Mouse (Mus musculus) bone marrow, adult 2 months (tissue): Measurements from ENCODE around the gene Itpr1. TPM values are rescaled to one million over a fixed set of nuclear protein-coding genes. Genes with fewer than 3 reads are reported as not detected.
A peak's percentile ranks its signal among the peaks of the same experiment; 100 is the strongest.

ENCODE experiments used
- H3K27ac ChIP-seq: fragments of 200-500 bp; 2 replicates; pipeline ENCODE4 v1.5.1; 2012; ENCODE audit warnings: low read depth, mild to moderate bottlenecking, control low read depth, inconsistent platforms, low read length; ENCODE audit not compliant: control insufficient read depth, poor library complexity, insufficient read depth
- H3K4me1 ChIP-seq: fragments of 200-500 bp; 2 replicates; pipeline ENCODE4 v1.6.1; 2011; ENCODE audit warnings: low read length; ENCODE audit not compliant: control insufficient read depth, insufficient read depth
- H3K4me3 ChIP-seq: fragments of 200-500 bp; replicated peaks from 2 replicates; pipeline ENCODE3; 2011; ENCODE audit warnings: mild to moderate bottlenecking, low read depth, low read length, control low read depth; ENCODE audit not compliant: control insufficient read depth
- CTCF ChIP-seq: fragments of 200-500 bp; IDR thresholded peaks from 2 replicates; pipeline ENCODE4 v1.5.1; 2011; ENCODE audit warnings: low read length, control low read depth; ENCODE audit not compliant: control insufficient read depth, insufficient read depth
- POLR2A ChIP-seq: fragments of 200-500 bp; IDR thresholded peaks from 2 replicates; pipeline ENCODE4 v1.6.1; 2011; ENCODE audit warnings: low read depth, mild to moderate bottlenecking, control low read depth, low read length, borderline replicate concordance; ENCODE audit not compliant: control insufficient read depth
- WGBS: fragments of 180-500 bp; shearing (Covaris S2); methylation state at CpG from one replicate; pipeline ENCODE4 v1.1.7; 2018; 5-methylcytosine and 5-hydroxymethylcytosine counted together
- polyA plus RNA-seq: library from polyadenylated mRNA; stranded (reverse); fragments of >200 nt; gene quantifications from 2 replicates; pipeline ENCODE4 v1.2.4, GENCODE M21; 2011; ENCODE audit warnings: low replicate concordance; ENCODE audit not compliant: missing spikeins, insufficient read depth, insufficient read length

Gene Itpr1
- polyA plus RNA-seq, 1 experiment, result 32.8 TPM

- H3K27ac ChIP-seq, result peak overlapping the region; percentile 21
- 34% methylated on average over 11 of the region's 11 CpGs for WGBS
- peak overlapping the region; percentile 19 for H3K4me3 ChIP-seq
- H3K4me1 ChIP-seq, result peaks cover 2% of the 10 kb centered on the region; the same call in 1 of the 2 replicates
- no peak for TF ChIP-seq POLR2A
- TF ChIP-seq CTCF, result no peak
Measured at GRCm38 (mm10) chr6:108306240-108306639, 93.3 kb downstream of the Itpr1 start.

- Histone ChIP-seq H3K4me1 (peaks cover 2% of the 10 kb centered on the region; the same call in 1 of the 2 replicates), H3K27ac (peak overlapping the region; percentile 80; the same call in 1 of the 2 replicates), H3K4me3 (peak overlapping the region; percentile 66)
- 4% methylated on average over 9 of the region's 9 CpGs for WGBS
- TF ChIP-seq POLR2A (no peak), CTCF (no peak)
Measured at GRCm38 (mm10) chr6:108306910-108307584, 94.2 kb downstream of the Itpr1 start.

- peak overlapping the region; percentile 44 for H3K4me3 ChIP-seq
- peaks cover 2% of the 10 kb centered on the region; the same call in 1 of the 2 replicates for H3K4me1 ChIP-seq
- 77% methylated on average over 6 of the region's 6 CpGs for WGBS
- H3K27ac ChIP-seq, result peak overlapping the region; percentile 14; the same call in 1 of the 2 replicates
- TF ChIP-seq CTCF (no peak), POLR2A (no peak)
Measured at GRCm38 (mm10) chr6:108307770-108308169, 94.9 kb downstream of the Itpr1 start.

- no peak for TF ChIP-seq POLR2A
- no peak for TF ChIP-seq CTCF
- peaks cover 2% of the 10 kb centered on the region; the same call in 1 of the 2 replicates for H3K4me1 ChIP-seq
- H3K4me3 ChIP-seq, result no peak overlapping the region
- 83% methylated on average over 8 of the region's 8 CpGs for WGBS
- H3K27ac ChIP-seq, result no peak overlapping the region
Measured at GRCm38 (mm10) chr6:108309391-108310182, 96.7 kb downstream of the Itpr1 start.

- no peak overlapping the region for H3K27ac ChIP-seq
- no peak for TF ChIP-seq POLR2A
- no peak for TF ChIP-seq CTCF
- no peak overlapping the region for H3K4me3 ChIP-seq
- 66% methylated on average over 1 of the region's 1 CpGs for WGBS
- no peaks in the 10 kb centered on the region for H3K4me1 ChIP-seq
Measured at GRCm38 (mm10) chr6:108313056-108313455, 100.2 kb downstream of the Itpr1 start.

- WGBS, result 83% methylated on average over 1 of the region's 1 CpGs
- no peak for TF ChIP-seq CTCF
- no peak for TF ChIP-seq POLR2A
- Histone ChIP-seq H3K4me1 (no peaks in the 10 kb centered on the region), H3K27ac (no peak overlapping the region), H3K4me3 (no peak overlapping the region)
Measured at GRCm38 (mm10) chr6:108313997-108314396, 101.1 kb downstream of the Itpr1 start.

- H3K4me1 ChIP-seq, result no peaks in the 10 kb centered on the region
- WGBS, result 70% methylated on average over 4 of the region's 4 CpGs
- no peak overlapping the region for H3K4me3 ChIP-seq
- no peak overlapping the region for H3K27ac ChIP-seq
- no peak for TF ChIP-seq CTCF
- TF ChIP-seq POLR2A, result no peak
Measured at GRCm38 (mm10) chr6:108316268-108316824, 103.5 kb downstream of the Itpr1 start.

- Histone ChIP-seq H3K27ac (no peak overlapping the region), H3K4me3 (no peak overlapping the region), H3K4me1 (no peaks in the 10 kb centered on the region)
- WGBS, result 86% methylated on average over 1 of the region's 1 CpGs
- no peak for TF ChIP-seq POLR2A
- TF ChIP-seq CTCF, result no peak
Measured at GRCm38 (mm10) chr6:108316951-108317350, 104.1 kb downstream of the Itpr1 start.
